Mouse (Mus musculus) kidney, postnatal 36 days (tissue): ENCODE results near the gene Gimap4.
"Not testable (repeated sequence)": the region's sequence is repeated elsewhere in the genome, so short reads cannot be mapped to it uniquely, and the experiment has no call there.

ENCODE experiments used
- DNase-seq, 2 experiments: peaks; one replicate each; pipeline ENCODE4 v3.0.0; 2021 to 2022; ENCODE audit warnings: mixed read lengths in 2 of 2

Gene Gimap4

GRCm38 (mm10) chr6:48676860-48677415 lies 7.4 kb upstream of the Gimap4 start:
- DNase-seq: no peak

DNA sequence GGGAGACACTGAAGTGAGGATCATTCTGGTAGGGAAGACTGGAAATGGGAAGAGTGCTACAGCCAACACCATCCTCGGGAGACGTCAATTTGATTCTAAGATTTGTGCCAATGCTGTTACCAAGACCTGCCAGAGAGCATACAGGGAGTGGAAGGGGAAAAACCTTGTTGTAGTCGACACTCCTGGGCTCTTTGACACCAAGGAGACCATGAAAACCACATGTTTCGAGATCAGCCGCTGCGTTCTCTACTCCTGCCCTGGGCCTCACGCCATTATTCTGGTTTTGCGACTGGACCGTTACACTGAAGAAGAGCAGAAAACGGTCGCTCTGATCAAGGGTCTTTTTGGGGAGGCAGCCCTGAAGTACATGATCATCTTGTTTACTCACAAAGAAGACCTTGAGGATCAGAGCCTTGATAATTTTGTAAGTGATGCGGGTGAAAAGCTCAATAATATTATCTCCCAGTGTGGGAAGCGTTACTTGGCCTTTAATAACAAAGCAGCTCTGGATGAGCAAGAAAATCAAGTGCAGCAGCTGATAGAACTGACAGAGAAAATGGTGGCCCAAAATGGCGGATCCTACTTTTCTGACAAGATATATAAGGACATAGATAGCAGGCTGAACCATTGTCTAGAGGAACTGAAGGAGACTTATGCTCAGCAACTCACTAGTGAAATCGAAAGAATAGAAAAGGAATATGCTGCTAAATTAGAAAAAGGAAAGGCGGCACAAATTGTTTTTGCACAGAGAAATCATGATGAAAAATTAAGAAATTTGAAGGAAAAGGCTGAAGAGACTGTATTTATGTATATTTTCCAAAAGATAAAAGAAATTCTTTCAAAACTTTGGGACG lies 6.6 kb upstream of the Gimap4 start:
- DNase-seq: no peak

DNA sequence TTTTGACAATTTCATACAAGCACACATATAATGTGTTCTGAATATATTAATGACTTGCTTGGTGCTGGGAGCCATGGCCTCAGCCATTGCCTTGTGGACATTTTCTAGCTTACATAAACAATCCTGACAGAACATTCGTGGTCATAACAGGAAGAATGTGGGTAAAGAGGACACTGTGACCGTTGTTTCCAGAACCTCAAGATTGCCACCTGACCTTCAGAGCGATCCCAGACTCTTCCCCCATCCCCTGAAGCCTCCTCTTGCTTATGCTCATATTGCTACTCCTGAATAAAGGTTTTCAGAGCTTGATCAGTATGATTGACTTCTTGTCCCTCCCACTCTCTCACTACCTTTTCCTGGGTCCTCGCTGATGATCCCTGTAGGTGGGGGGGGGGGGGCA lies 6.0 kb upstream of the Gimap4 start:
- no peak for DNase-seq

DNA sequence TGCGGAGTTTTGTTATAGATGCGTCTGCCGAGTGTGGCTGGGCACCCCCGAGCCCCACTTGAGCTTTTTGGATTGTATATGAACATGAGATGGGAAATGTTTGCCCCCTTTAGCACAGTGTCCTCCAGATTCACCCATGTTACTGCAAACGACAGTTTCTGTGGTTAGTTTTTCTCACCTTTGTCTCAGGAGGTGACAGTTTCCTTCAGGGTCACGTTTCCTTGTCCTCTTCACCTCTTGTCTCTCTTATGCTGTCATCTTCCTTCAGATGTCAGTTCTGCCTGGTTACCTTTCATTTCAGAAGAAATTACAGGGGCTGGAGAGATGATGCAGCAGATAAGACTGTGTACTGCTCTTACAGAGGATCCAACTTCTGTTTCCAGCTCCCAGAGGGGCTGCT lies 4.6 kb upstream of the Gimap4 start:
- no peak for DNase-seq

GRCm38 (mm10) chr6:48680421-48680820 lies 3.9 kb upstream of the Gimap4 start:
- DNase-seq: no peak

DNA sequence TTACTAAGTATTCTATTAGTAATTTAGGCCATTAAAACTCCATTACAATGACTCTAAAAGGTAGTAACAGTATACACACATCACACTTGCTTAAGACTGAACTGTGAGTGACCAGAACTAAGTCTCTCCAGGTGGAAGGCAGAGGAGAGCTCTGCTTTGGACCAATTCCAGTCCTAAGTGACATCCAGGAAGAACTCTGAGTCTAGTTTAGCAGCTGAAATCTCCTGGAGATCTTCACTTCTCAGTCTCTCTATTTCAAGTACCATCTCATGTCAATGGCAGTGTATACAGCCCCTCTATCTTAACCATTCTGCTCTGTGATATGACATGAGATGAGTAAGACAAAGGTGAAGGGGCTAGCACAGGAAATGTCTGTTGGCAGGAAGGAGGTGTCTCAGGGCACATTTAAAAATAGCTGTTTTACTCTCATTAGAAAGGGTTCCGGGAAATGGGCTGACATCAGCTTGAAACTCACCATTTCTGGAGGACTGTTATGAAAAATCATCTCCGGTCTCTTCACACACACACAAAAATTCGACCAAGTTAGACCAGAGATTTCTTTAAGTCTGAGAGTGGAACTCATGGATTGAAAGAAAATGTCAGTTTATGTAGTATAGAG lies 2.8 kb upstream of the Gimap4 start:
- DNase-seq: peak in 1 of 2 experiments; percentile 71

DNA sequence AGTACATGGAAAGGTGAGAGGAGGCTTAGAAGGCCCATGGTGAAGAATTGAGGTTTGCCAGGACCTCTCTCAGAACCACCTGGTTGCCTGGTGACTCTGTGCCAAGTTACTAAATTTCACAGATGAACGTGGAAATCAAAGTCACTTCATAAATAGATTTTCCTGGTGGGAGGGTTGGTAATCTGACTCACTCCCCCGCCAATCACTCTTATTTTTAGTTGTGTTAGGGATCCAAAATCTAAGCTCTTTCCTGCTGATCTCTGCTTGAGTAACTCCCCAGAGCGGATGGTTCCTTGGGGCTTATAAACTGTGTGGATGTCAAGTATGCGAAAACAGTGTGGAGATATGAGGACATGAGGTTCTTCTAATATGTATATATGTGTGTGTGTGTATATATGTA lies 2.1 kb upstream of the Gimap4 start:
- DNase-seq: no peak

GRCm38 (mm10) chr6:48683263-48683821 lies 1.0 kb upstream of the Gimap4 start:
- DNase-seq: not testable (repeated sequence)

DNA sequence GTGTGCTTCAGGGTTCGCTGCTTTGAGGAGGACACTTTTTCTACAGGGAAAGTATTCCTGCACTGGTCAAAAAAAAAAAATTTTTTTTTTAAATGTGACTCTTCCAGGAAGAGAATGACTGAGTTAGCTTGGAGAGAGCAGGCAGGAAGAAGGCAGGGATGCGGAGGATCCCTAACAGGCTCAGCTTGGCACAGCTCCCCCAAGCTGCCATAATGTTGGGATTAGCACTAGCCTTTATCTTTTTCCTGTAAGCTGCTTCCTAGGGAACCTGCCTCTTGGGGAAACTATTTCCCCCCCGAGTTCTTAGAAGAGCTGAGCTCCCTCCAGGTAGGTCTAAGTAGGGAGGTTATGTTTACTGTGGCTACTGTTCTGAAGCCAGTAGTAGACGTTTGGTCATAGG lies 457 bp downstream of the Gimap4 start:
- peak in 1 of 2 experiments; percentile 62 for DNase-seq

DNA sequence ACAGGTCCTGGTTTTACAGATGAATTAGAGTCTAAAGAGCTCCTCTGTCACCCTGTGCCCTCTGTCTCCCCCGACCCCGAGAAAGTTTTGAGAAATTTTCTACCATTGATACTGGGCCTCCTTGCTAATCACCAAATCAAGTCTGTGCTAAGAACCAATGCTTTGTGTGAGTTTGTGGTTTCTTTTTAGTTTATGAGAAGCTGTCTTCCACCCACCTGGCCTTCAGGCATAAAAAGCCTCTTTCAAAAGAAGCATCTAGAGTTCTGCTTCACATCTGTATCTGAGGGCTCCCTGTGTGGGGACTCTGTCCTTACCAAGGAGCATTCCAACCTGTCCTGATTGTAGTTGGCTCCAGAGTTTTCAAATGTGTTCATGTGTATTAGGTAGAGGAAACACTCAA lies 902 bp downstream of the Gimap4 start:
- no peak for DNase-seq

GRCm38 (mm10) chr6:48685694-48686665 lies 1.6 kb downstream of the Gimap4 start:
- no peak for DNase-seq

GRCm38 (mm10) chr6:48687077-48687476 lies 2.7 kb downstream of the Gimap4 start:
- no peak for DNase-seq

GRCm38 (mm10) chr6:48689320-48689719 lies 5.0 kb downstream of the Gimap4 start:
- no peak for DNase-seq

GRCm38 (mm10) chr6:48692962-48693361 lies 8.6 kb downstream of the Gimap4 start:
- no peak for DNase-seq

GRCm38 (mm10) chr6:48696830-48697554 lies 12.6 kb downstream of the Gimap4 start:
- DNase-seq: no peak

DNA sequence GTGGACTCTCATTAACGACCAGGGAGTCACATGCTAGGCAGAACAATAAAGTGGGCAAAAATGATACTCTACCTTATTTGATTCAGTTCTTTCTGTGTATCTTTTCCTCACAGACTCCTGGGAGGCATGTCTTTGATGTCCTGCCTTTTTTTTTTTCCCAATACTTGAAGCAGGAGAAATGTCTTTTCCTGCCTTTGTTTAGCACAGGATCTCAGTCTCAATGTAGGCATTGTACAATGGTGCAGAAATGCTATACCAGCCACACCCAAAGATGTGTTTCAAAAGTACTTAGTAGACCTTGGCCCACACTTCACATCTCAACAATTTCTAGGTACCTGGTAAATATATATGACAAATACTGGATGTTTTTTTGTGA lies 13.2 kb downstream of the Gimap4 start:
- DNase-seq: no peak

- no peak for DNase-seq
These were observed 13.9 kb downstream of the Gimap4 start for GRCm38 (mm10) chr6:48698066-48698856.

DNA sequence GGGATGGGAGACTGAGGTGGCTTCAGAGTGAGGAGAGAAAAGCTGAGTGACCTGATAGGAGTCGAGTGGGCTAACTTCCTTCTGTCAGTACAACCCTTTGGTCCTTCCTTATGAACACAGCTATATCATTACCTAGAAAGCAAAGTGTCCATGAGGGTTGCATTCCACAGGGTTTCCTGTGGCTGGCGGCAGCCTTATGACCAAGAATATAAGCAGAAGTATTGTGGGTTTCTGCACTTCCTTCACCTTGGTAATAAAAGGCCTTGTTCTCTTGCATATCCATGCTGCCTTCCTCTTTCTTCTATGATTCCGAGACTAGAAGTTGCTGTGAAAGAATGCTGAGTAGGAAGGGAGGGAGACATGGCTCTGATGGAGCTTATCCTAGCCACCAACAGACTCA lies 14.5 kb downstream of the Gimap4 start:
- DNase-seq: no peak

DNA sequence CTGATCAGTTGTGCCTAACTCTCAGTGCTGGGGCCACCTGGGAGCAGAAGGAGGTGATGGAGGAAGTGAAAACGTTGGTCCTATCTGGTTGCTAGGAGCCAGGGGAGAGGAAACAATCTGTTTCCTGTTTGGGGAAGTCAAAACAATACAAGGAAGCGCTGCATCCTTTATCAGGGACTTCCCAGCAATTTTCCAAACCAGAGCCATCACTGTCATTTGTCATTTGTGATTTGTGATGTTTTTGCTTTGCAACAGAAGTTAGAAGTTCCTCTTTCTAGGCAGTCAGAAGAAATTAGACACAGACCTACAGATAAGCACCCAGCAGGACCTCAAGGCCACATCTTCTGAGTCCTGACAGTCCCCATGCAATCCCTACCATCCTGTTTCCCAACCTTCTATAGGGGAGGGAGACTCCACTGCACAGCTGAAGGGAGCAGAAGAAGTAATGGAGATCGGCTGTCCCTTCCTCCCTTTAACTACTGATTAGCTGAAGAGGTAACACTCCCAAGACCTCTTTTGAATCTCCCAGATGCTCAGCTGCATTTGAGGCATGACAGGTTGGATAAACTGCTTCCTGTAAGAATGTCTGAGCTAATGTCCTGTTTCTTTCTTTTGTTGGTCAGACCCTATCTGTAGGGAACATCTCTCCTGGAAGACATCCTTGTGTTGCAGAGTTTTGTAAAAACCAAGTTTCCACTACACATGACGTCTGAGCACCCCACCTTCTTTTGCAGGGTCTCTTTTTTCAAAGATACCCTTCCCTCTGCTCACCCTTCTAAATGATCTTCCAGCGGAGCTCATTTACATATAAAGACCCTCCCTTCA lies 16.1 kb downstream of the Gimap4 start:
- DNase-seq: peak in 1 of 2 experiments; percentile 72

DNA sequence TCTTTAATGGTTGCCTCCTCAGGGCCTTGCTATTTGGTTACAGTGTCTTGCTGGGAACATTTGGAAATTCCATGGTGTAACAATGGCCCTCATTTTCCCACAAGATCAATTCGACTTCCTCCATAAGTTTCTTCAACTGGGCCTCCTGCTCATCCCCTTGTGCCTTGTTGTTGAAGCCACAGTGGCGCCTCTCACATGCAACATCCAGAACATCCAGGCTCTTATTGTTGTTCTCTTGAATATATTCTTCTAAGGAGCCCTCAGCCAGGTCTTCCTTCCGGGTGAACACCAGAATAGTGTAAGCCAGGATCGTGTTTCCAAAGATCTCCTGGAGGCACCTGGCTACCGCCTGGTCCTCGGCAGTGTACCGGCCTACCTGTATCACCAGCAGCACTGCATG lies 17.8 kb downstream of the Gimap4 start:
- peak in 1 of 2 experiments; percentile 2 for DNase-seq
